Mouse (Mus musculus) kidney, adult 18-20 months (tissue): Measurements from ENCODE around the gene Gm15128.
"Not testable (repeated sequence)": the region's sequence is repeated elsewhere in the genome, so short reads cannot be mapped to it uniquely, and the experiment has no call there.

Experiments used
- DNase-seq: peaks from one replicate; pipeline ENCODE4 v3.0.0; 2021

Gm15128 gene

DNA sequence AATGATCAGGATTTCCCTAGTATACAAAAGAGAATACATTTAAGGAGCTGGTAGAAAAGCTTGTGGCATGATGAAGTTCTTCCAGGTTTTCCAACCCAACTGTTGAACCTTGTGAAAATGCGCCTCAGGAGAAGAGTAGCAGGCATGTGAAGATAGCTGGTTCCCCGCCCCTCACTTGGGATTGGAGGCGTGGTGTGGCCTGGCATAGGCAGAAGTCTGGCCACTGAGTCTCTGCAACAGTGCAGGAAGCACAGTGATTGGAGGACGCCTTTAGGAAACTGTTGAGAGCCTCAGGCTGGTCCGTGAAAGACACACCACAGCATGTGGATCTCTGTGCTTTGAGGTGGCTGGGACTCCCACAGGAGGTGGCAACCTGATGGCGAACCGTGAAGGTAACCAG is at the start of gene Gm15128:
TSS of gene Gm15128 (plus strand) at position 301 of the 400 bp plus-strand sequence.
- not testable (repeated sequence) for DNase-seq
